Mouse (Mus musculus): ENCODE measurements around the gene Noxred1. TPM values are rescaled to one million over a fixed set of nuclear protein-coding genes. Genes with fewer than 3 reads are reported as not detected.
"Not testable (repeated sequence)": the region's sequence is repeated elsewhere in the genome, so short reads cannot be mapped to it uniquely, and the experiment has no call there.

The Noxred1 gene
- total RNA-seq, 2 experiments from 2014 or later = 2.2 to 2.5 TPM

DNA sequence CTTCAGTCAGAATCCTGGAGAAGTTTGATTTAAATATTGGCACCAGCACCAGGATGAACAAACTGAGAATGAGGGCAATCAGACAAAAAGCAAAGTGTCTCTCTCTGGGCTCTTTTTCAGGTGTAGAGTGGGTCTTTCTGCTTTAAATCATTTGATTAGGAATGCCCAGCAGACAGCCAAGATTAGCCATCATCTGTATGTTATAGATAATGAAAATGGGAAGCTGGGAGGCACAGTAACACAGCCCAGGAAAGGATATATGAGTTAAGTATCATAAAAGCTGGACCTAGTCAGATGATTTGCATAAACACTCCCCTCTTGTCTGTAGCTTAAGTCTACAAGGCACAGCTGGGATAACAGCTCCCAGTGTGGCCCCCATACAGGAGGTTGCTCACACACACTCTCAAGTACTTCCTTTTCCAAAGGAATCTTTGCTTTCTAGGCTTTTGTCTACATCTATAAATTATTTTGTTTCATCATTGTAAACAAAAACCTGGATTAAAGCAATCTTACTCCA, 8.1 kb downstream of the Noxred1 start:
- DNase-seq (ENCODE audit: low spot score in 2 of 2) = no peak

DNA sequence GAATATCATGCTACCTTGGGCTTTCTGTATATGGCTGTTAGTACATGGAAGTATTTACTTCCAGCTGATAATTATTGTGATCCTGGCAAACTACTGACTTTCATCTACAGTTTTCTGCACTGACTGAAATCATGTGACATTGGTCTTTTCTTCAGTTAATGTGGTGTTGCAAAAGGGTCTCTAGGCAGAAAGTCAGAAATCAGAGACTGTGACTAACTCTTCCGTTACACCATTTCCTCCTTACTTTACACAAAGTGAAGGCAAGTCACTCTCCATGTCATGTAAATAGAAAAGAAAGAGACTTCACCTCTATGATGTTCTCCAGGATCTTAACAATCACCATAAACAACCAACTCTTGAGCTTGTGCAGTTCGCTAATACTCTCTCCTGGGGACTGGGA, 8.9 kb downstream of the Noxred1 start:
- no peak for DNase-seq (ENCODE audit: low spot score in 2 of 2)

- DNase-seq (ENCODE audit: low spot score in 2 of 2) = no peak
Measured at GRCm38 (mm10) chr12:87226801-87227200, 11.7 kb downstream of the Noxred1 start.

GRCm38 (mm10) chr12:87224950-87225349, 13.6 kb downstream of the Noxred1 start:
- DNase-seq (ENCODE audit: low spot score in 2 of 2) = no peak

DNA sequence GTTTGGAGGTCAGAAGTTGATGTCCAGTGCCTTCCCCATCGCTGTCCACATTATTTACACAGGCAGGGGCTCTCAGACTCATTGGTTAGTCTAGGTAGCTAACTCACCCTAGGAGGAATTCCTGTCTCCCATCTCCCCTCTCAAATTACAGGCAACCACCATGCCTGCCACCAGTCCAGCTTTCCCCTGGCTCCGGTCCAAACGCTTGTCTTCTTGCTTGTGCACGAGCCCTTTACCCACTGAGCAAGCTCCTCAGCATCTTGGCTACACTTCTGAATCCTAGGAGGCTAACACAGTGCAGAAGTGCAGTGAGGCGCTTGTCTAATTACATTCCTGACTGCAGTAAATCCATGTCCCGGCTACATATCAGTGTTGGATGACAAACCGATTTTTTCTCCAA, 19.2 kb downstream of the Noxred1 start:
- DNase-seq (ENCODE audit: low spot score in 2 of 2) = no peak

DNA sequence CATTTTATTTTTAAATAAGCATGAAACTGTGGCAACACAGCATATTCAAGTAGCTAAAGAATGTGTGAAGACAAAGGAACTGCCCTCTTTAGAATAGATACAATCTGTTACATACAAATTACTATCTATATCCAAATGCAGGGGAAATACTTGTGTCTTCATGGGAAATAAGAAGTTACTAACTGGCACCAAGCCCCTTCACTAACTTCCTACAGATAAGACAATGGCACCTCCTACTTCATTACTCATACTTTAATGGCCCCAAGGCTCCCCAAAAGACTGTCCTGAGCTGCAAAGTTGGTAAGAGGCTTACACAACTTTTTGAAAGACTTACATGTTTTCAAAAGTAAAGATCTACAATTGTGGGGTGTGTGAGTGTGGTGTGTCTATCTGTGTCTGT, 20.9 kb downstream of the Noxred1 start:
- no peak for DNase-seq (ENCODE audit: low spot score in 2 of 2)

DNA sequence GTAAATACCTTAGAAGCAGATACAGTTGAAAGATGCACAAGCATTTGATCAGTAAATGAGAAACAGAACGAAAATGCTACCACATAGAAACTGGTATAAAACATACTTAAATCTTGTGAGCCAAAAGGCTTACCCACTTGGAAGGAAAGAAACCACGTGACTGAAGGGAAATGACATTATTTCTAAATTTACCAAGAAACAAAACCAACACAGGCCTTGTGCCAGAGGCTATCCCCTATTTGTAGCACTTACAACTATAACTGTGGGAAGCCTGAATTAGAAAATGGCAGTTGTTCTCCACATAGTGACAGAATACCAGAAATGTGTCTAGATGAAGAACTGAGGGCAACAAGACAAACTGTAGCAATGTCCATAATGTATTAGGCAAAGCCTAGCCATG, 22.5 kb downstream of the Noxred1 start:
- no peak for DNase-seq (ENCODE audit: low spot score in 2 of 2)

- DNase-seq (ENCODE audit: low spot score in 2 of 2) = no peak
Measured at GRCm38 (mm10) chr12:87212844-87213606, 25.5 kb downstream of the Noxred1 start.

DNA sequence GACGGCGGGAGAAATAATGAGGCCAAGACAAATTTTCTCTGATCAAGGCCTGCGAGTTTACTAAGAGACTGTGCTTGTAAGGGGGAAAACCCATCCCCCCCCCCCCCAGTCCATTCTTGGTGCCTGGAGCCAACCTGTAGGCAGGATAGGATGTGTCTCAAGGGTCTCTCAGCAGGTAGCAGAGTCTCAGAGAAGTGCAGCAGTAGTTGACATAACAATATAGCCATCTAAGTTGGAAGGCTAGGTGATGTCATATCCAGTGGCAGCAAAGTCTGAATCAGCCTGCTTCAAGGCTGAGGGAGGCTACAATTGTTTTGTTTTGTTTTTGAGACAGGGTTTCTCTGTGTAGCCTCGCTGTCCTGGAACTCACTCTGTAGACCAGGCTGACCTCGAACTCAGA, 32.7 kb downstream of the Noxred1 start:
- not testable (repeated sequence) for DNase-seq (ENCODE audit: low spot score in 2 of 2)

DNA sequence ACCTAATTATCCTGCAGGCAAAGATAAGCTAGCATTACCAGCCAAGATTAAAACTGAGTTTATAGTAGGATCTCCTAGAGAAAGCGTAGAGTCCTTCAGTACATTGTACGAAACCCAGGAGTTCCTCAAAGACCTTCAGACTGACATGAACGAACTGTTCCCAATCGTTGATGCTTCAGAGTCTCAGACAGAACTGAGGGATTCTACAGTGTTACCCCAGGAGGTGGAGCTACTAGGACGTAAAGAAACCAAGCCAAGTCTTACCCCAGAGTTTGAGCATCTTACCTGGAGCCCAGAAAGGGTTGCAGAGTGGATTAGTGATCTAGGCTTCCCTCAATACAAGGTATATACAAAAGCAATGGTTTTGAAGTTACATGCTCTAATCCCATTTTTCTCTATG, 36.8 kb downstream of the Noxred1 start:
- DNase-seq (ENCODE audit: low spot score in 2 of 2) = no peak

- DNase-seq (ENCODE audit: low spot score in 2 of 2) = peak; percentile 68 to 86
Measured at GRCm38 (mm10) chr12:87199973-87200586, 38.5 kb downstream of the Noxred1 start, which contains the start of gene Tmed8. TSS of gene Tmed8 (minus strand) at chr12:87200454.

GRCm38 (mm10) chr12:87199206-87199972, 39.1 kb downstream of the Noxred1 start, which contains the start of gene Samd15:
TSS of gene Samd15 (plus strand) at chr12:87199723.
- peak in 1 of 2 experiments; percentile 29 for DNase-seq (ENCODE audit: low spot score in 2 of 2)

- DNase-seq (ENCODE audit: low spot score in 2 of 2) = no peak
Measured at GRCm38 (mm10) chr12:87198792-87199191, 39.7 kb downstream of the Noxred1 start.

DNA sequence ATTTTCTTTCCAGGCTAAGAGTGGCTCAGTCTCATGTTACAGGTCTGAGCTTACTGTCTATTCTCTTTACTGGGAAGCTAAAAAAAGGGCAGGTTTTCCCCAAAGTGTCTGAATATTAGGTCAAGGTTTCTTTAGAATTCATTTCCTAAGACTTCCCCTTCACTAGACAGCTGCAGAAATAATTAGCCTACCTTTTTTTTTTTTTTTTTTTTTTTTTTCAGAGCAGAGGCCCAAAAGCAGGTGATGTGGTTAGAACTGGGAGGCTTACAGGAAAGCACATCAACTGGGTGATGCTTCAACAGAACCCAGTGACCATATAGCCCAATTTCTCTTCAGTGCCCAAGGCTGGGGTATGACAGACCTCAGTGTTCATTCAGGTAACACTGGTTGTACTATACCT, 42.2 kb downstream of the Noxred1 start:
- no peak for DNase-seq (ENCODE audit: low spot score in 2 of 2)

- no peak for DNase-seq (ENCODE audit: low spot score in 2 of 2)
Measured at GRCm38 (mm10) chr12:87195069-87195468, 43.5 kb downstream of the Noxred1 start.

DNA sequence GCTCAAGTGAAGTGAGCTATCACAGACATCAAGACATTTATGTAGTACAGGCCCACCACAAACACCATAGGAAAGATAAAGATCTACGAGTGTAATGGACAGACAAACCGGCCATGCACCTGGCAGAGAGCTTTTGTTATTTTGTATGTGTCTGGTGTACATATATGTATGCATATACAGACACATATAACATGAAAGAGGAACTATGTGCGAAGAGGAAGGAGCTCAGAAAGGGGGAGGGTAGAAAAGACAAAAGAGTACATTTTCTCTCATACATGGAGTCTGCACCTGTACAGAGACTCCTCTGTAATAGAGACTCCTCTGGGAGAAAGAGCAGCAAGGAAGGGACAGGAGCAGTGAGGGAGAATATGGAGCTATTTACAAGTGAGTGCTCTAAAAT, 45.5 kb downstream of the Noxred1 start:
- DNase-seq (ENCODE audit: low spot score in 2 of 2) = no peak

DNA sequence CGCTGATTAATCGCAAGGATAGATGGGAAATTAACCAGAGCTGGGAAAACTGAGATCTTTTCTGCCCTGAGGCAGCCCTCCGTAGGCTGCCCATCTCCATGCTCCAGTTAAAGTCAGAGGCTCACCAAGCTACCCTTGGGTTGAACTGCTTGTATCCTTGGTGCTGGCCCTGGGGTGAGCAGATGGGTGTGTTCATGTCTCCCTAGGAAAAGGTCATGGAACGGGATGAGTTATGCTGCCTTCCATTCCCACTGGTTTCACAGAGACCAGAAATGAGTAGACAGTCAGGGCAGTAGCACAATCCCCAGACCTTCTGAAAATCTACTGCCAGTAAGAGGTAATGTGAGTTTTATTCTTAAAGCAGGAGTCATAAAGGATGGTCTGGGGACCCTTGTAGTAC, 60.9 kb downstream of the Noxred1 start:
- DNase-seq (ENCODE audit: low spot score in 2 of 2) = no peak

DNA sequence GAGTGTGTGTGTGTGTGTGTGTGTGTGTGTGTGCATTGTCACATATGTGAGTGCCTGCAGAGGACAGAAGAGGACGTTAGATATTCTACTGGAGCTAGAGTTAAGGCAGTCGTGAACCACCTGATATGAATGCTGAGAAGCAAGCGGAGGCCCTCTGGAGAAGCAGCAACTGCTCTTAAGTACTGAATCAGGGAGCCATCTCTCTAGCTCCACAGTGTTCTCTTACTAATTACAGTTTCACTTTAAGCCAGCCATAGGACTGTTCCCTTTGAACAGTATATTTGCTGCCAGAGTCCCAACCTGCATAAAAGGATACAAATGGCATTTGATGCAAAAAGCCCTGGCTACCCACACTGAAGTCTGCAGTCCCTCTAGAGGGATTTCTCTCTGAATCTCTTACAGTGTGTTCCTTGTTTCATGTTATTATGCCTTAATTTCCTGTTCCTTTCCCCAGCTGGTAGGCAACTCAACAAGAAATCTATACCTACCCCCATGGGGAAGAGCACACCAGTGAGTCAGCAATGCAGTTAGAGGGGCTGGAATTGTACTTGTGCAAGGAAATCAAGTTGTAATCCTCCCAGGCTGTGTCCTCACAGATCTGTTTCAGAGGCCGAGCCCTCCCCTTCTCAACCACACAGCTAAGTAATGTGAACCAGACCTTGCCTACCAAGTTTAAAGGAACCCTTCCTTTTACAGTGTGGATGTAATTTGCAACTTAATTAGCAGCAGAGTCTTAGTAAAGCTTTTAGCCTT, 63.2 kb downstream of the Noxred1 start:
- peak in 1 of 2 experiments; percentile 19 for DNase-seq (ENCODE audit: low spot score in 2 of 2)

All from layer of hippocampus, adult 18-20 months (tissue).